Mouse (Mus musculus): ENCODE measurements at regions not wholly inside any gene's neighbourhood (a gene's known extent, or its start where the extent isn't known, plus 50 kb on each side); places are given as distances from the start of the nearest gene placed in this dataset.

DNA sequence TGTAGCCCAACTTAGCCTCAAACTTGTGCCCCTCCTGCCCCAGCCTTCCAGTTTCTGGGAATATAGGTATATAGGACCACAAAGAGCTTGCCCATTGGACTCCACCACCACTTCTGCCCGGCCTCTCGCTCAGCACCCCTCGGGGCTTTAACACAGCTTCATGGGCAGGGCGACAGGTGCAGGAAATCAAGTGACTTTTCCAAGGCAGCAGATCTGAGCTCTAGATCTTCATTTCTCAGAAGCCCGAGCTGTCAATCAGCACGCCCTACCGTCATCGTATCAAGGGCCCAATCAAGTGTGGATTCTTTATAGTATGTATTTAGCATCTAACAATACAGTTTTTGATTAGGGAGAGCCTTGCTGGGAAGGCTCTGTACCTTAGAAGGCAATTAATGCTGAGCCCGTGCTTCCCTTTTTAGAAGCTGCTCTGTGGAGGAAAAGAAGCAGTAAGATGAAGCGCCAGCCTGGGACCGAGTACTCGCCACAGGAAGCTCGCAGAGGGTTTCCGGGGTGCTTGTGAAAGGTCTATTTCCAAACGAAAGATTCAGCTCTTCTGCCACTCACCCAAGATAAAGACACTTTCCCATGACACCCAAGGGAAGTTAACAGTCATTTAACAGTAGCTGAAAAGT is 56.9 kb upstream of the E2f3 start:
- no peak for DNase-seq

DNA sequence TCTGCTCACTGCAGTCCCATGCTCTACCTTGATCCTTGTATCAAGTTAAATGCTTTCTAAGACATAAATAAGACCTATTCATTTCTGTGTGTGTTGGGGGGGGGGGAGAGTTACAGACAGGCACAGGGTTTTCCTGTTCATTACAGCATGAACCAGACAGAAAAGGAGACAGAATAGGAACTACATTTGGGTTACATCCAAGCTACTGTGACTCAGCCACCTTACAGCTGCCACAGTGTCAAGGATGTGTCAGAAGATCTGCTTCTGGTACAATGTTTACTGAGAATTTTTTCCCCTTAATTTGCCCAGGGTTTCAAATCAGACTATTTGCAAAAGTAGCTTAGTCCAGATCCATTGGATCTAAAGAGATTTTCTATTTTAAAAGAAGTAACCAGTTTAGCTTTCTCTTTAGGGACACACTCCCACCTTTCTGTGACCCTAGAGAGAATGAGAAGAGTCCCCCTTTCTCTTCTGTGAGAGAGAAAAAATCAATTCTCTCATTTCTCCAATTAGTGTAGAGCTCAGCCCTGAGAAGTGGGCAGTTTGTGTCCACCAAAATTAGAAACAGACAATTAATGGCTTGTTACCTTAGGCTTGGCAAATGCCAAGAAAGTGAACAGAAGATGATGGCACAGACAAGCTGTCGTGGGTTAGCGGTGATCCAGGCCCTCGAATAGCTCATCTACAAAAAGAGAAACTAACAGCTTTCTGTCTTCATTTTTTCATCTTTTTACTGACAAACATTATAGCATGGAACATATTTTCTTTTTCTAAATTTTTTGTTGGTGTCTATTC is 55.8 kb upstream of the E2f3 start:
- DNase-seq, result peak; percentile 59

DNA sequence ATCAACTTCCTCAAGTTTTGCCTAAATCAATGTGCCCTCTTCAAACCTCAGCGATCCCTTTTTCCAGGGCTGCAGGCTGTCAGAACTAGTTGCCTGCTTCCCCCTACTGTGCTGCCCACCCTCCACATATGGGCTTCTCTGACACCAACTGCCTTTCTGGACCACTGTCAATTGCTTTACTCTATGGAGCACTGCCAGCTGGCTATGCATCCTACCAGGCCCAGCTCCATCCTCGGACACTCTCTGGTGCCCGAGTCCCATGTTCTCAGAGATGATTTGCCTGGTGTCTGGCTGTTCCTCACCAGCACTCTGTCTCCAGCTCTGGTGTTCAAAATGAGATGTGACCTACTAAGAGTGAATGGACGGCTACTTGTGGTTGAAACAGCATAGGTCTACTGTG is 54.4 kb upstream of the E2f3 start:
- DNase-seq, result no peak

DNA sequence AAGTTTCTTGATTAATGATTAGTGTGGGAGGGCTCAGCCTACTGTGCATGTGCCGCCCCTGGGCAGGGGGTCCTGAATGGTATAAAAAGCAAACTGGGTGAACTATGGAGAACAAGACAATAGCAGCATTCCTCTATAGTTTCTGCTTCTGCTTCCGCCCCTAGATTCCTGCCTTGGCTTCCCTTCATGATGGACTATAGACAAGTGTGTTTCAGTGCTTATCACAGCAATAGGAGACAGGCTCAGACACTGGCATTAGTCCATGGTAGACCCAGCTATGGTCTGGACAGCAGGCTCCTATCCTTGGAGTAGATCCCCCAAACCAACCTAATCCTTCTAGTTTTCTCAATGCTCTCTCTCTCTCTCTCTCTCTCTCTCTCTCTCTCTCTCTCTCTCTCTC is 53.9 kb upstream of the E2f3 start:
- no peak for DNase-seq

DNA sequence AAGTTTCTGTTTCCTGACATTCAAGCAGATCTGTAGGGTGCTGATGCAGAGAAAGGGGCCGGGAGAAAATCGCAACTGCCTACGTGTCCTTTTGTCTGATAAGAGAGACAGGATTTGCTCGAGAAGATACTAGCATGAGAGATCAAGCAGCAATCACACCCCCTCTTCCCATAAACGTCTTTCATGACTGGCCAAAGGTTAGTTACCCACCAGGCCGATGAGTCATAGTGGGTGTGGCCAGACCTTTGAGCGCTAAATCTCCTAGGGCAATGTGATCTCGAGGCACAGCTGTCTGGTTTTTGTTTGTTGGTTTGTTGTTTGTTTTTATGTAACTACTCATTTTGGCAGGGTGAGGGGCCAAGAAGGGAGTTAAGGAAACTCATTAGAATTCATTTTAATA is 50.7 kb upstream of the E2f3 start:
- DNase-seq, result no peak

DNA sequence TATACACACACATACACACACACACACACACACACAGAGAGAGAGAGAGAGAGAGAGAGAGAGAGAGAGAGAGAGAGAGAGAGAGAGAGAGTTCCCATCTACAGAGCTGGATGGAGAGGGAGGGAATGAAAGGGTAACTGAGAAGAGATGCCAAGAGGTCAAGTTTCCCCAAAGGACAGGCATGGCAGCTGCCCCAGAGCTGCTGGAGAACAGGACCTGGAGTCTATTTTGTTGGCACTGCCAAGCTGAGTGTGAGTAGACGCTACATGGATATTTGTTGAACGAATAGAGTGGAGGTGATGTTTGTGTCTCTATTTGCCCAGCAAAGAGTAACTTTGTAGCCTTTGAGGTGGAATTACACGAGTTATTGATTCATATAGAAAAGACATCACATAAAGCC is 50.2 kb upstream of the E2f3 start:
- no peak for DNase-seq

Data from adrenal gland, adult 2 months (tissue).